Mouse (Mus musculus) forebrain, embryonic 13.5 days (tissue): ENCODE measurements at regions not wholly inside any gene's neighbourhood (a gene's known extent, or its start where the extent isn't known, plus 50 kb on each side); places are given as distances from the start of the nearest gene placed in this dataset.
"Not testable (repeated sequence)": the region's sequence is repeated elsewhere in the genome, so short reads cannot be mapped to it uniquely, and the experiment has no call there.

ENCODE experiments used
- ATAC-seq: fragments of 200-750 bp; cut with Nextera tagmentation; 2 replicates; pipeline ENCODE4 v1.8.0; 2017
- H3K27ac ChIP-seq: fragments of 300-500 bp; sonication (generic); 2 replicates; pipeline ENCODE4 v1.5.1; 2015; ENCODE audit warnings: inconsistent platforms, mild to moderate bottlenecking, moderate library complexity
- H3K27me3 ChIP-seq: fragments of 300-500 bp; sonication (generic); 2 replicates; pipeline ENCODE4 v1.6.1; 2015; ENCODE audit warnings: mild to moderate bottlenecking, inconsistent platforms
- H3K36me3 ChIP-seq: fragments of 300-500 bp; sonication (generic); 2 replicates; pipeline ENCODE4 v1.6.1; 2015; ENCODE audit warnings: mild to moderate bottlenecking, inconsistent platforms; ENCODE audit not compliant: poor library complexity, severe bottlenecking
- H3K4me1 ChIP-seq: fragments of 300-500 bp; sonication (generic); 2 replicates; pipeline ENCODE4 v1.6.1; 2015; ENCODE audit warnings: inconsistent platforms
- H3K4me2 ChIP-seq: fragments of 300-500 bp; sonication (generic); 2 replicates; pipeline ENCODE4 v1.6.1; 2015; ENCODE audit warnings: inconsistent platforms, mild to moderate bottlenecking, moderate library complexity
- H3K4me3 ChIP-seq: fragments of 300-500 bp; sonication (generic); 2 replicates; pipeline ENCODE4 v1.5.1; 2015; ENCODE audit warnings: mild to moderate bottlenecking, inconsistent platforms
- H3K9ac ChIP-seq: fragments of 300-500 bp; sonication (generic); 2 replicates; pipeline ENCODE4 v1.6.1; 2015; ENCODE audit warnings: mild to moderate bottlenecking, inconsistent platforms
- H3K9me3 ChIP-seq: fragments of 300-500 bp; sonication (generic); replicated peaks from 2 replicates; pipeline ENCODE4 v1.6.1; 2016; ENCODE audit warnings: inconsistent platforms
- WGBS: fragments of 180-500 bp; shearing (Covaris S2); methylation state at CpG from one replicate; pipeline ENCODE4 v1.1.7; 2015; 5-methylcytosine and 5-hydroxymethylcytosine counted together

DNA sequence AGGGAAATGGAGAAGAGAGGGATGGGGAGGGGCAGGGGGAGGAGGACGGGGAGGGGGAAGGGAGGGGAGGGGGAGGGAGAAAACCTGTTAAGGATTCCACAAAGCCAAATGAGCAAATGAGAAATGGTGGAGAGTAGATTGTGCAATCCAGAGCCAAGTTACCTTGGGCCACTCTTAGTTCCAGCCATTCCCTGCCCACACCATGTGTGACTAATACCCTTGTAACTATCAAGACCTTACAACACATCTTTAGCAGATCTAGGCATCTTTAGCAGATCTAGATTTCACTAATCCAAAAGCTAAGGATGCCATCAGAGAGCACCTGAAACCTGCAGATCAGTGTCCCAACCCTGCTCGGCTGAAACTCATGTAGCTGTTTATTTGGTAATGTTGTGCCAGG lies 186.7 kb downstream of the Diras2 start:
- Histone ChIP-seq H3K36me3 (no peaks in the 10 kb centered on the region), H3K9me3 (no peaks in the 10 kb centered on the region), H3K27ac (no peak overlapping the region), H3K4me2 (no peak overlapping the region), H3K27me3 (no peaks in the 10 kb centered on the region), H3K4me3 (no peak overlapping the region), H3K4me1 (no peaks in the 10 kb centered on the region), H3K9ac (no peak overlapping the region)
- ATAC-seq, result no peak
- WGBS, result 95% methylated on average over 1 of the region's 2 CpGs

GRCm38 (mm10) chr13:52344853-52345252 lies 186.2 kb downstream of the Diras2 start:
- Histone ChIP-seq H3K27me3 (no peaks in the 10 kb centered on the region), H3K4me1 (no peaks in the 10 kb centered on the region), H3K9me3 (no peaks in the 10 kb centered on the region), H3K27ac (no peak overlapping the region), H3K4me3 (no peak overlapping the region), H3K36me3 (no peaks in the 10 kb centered on the region), H3K4me2 (no peak overlapping the region), H3K9ac (no peak overlapping the region)
- ATAC-seq, result no peak
- 92% methylated on average over 3 of the region's 3 CpGs for WGBS

DNA sequence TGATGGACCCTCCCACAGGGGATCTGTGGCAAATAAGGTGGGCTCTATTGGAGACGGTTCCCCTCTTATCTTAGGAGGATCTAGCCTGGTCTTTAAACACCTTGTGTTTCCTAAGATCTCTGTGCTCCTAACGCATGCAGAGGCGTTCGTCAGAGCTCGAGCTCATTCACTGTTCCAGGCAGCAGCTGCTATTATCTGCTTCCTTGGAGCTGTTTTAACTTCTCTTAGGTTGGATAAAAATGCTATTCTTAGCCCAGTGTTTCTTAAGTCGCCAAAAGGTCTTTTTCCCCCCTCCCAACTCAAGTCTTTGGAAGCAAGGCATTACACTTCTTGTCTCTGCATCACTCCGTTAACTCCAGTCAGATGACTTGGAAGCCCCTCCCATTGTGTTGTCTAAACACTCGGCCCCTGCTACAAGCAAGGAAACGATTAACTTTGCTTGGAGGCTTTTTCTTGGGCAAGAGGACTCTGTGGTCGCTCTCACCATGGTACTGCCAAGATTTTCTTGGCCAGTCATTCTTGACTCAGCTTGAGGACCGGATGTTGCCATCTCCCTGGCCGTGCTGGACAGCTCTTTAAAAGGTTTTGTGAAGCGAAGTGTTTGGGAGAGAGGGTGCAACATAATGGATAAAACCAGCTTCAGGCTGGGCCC lies 185.6 kb downstream of the Diras2 start:
- no peaks in the 10 kb centered on the region for H3K27me3 ChIP-seq
- WGBS, result 60% methylated on average over 13 of the region's 13 CpGs
- no peak overlapping the region for H3K9ac ChIP-seq
- no peaks in the 10 kb centered on the region for H3K9me3 ChIP-seq
- no peak overlapping the region for H3K4me2 ChIP-seq
- H3K27ac ChIP-seq, result no peak overlapping the region
- ATAC-seq, result no peak
- H3K36me3 ChIP-seq, result no peaks in the 10 kb centered on the region
- no peak overlapping the region for H3K4me3 ChIP-seq
- H3K4me1 ChIP-seq, result no peaks in the 10 kb centered on the region

DNA sequence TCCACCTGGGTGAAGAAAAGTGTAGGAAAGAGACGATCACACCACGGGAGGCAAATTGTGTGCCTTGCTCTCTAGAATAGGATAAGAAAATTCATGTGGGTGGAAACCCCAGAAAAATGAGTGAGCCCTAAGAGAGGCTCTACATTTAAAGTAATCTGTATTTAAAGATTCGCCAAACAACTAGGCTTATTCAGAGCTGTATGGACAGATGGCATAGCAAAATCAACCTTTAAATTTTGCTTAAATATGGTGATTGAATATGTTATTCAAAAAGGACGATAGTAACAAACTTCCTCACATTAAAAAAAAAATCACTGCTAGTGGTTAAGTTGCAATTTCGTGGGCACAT lies 185.1 kb downstream of the Diras2 start:
- H3K27ac ChIP-seq, result no peak overlapping the region
- no peak overlapping the region for H3K4me2 ChIP-seq
- WGBS, result 87% methylated on average over 5 of the region's 5 CpGs

GRCm38 (mm10) chr13:52347631-52348030 lies 183.4 kb downstream of the Diras2 start:
- H3K27ac ChIP-seq, result no peak overlapping the region
- H3K27me3 ChIP-seq, result no peaks in the 10 kb centered on the region
- H3K9ac ChIP-seq, result no peak overlapping the region
- H3K9me3 ChIP-seq, result no peaks in the 10 kb centered on the region
- ATAC-seq, result no peak
- H3K4me1 ChIP-seq, result no peaks in the 10 kb centered on the region
- 47% methylated on average over 2 of the region's 2 CpGs for WGBS
- no peaks in the 10 kb centered on the region for H3K36me3 ChIP-seq
- no peak overlapping the region for H3K4me2 ChIP-seq
- H3K4me3 ChIP-seq, result no peak overlapping the region

More for the DNA sequence above, 185.1 kb downstream of the Diras2 start:
- Histone ChIP-seq H3K4me1 (no peaks in the 10 kb centered on the region), H3K9ac (no peak overlapping the region), H3K36me3 (no peaks in the 10 kb centered on the region), H3K4me3 (no peak overlapping the region), H3K9me3 (no peaks in the 10 kb centered on the region), H3K27me3 (no peaks in the 10 kb centered on the region)
- ATAC-seq, result no peak

DNA sequence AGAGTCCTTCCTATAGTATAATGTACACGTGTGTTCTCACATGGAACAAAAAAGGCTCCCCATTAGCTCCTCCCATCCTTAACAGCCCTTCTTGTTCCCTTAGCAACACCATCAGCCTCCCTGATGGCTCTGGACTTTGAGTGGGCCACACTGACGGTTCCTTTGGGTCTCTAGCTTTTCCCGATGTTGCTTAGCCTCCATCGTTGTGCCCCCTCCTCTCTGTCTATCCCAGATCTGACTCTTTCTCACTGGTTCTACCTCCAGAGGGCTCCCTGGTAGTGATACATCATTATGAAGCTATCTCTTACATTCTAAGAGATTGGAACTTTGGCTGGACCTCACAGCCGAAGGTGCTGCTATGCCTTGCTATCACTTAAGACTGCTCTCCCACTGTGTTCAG lies 181.5 kb downstream of the Diras2 start:
- no peak for ATAC-seq
- Histone ChIP-seq H3K9ac (no peak overlapping the region), H3K4me2 (no peak overlapping the region), H3K4me1 (no peaks in the 10 kb centered on the region), H3K27ac (no peak overlapping the region), H3K27me3 (no peaks in the 10 kb centered on the region), H3K36me3 (no peaks in the 10 kb centered on the region), H3K4me3 (no peak overlapping the region), H3K9me3 (no peaks in the 10 kb centered on the region)
- 86% methylated on average over 5 of the region's 5 CpGs for WGBS

- H3K27ac ChIP-seq, result no peak overlapping the region
- H3K9me3 ChIP-seq, result peaks cover 6% of the 10 kb centered on the region; the same call in 1 of the 2 replicates
- ATAC-seq, result no peak
- no peaks in the 10 kb centered on the region for H3K4me1 ChIP-seq
- H3K9ac ChIP-seq, result no peak overlapping the region
- no peak overlapping the region for H3K4me3 ChIP-seq
- no peak overlapping the region for H3K4me2 ChIP-seq
- 88% methylated on average over 4 of the region's 4 CpGs for WGBS
- H3K36me3 ChIP-seq, result no peaks in the 10 kb centered on the region
- no peaks in the 10 kb centered on the region for H3K27me3 ChIP-seq
These were observed 178.5 kb downstream of the Diras2 start for GRCm38 (mm10) chr13:52352576-52352975.

DNA sequence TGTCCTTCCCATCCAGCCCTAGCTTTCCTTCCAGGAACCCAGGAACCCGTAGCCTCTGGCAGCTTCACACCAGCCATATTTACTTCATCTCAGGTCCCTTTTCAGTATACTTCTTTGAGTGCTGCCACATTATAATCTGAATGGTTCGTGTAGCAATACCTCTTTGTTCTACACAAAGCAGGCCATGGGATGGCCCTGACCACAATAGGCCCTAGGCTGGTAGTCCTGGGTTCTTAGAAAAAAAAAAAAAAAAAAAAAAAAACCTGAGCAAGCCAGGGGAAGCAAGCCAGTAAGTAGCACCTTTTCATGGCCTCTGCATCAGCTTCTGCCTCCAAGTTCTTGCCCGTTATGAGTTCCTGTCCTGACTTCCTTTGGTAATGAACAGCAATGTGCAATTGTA lies 177.6 kb downstream of the Diras2 start:
- Histone ChIP-seq H3K9me3 (peaks cover 6% of the 10 kb centered on the region; the same call in 1 of the 2 replicates), H3K4me3 (no peak overlapping the region), H3K4me1 (no peaks in the 10 kb centered on the region), H3K4me2 (no peak overlapping the region), H3K36me3 (no peaks in the 10 kb centered on the region), H3K9ac (no peak overlapping the region), H3K27ac (no peak overlapping the region), H3K27me3 (no peaks in the 10 kb centered on the region)
- no peak for ATAC-seq
- 50% methylated on average over 3 of the region's 3 CpGs for WGBS

- no peak overlapping the region for H3K9ac ChIP-seq
- ATAC-seq, result no peak
- H3K4me1 ChIP-seq, result no peaks in the 10 kb centered on the region
- H3K27ac ChIP-seq, result no peak overlapping the region
- no peak overlapping the region for H3K4me3 ChIP-seq
- H3K4me2 ChIP-seq, result no peak overlapping the region
- H3K9me3 ChIP-seq, result peaks cover 6% of the 10 kb centered on the region; the same call in 1 of the 2 replicates
- H3K36me3 ChIP-seq, result no peaks in the 10 kb centered on the region
- no peaks in the 10 kb centered on the region for H3K27me3 ChIP-seq
- 71% methylated on average over 2 of the region's 2 CpGs for WGBS
These were observed 177.1 kb downstream of the Diras2 start for GRCm38 (mm10) chr13:52353966-52354365.

- not testable (repeated sequence) for ATAC-seq, H3K9ac ChIP-seq, H3K27ac ChIP-seq, H3K36me3 ChIP-seq, H3K4me1 ChIP-seq, H3K27me3 ChIP-seq, H3K4me2 ChIP-seq, H3K4me3 ChIP-seq, H3K9me3 ChIP-seq
- 93% methylated on average over 4 of the region's 4 CpGs for WGBS
These were observed 175.2 kb downstream of the Diras2 start for GRCm38 (mm10) chr13:52355921-52356320.

- H3K9me3 ChIP-seq, H3K4me3 ChIP-seq, H3K9ac ChIP-seq, H3K4me1 ChIP-seq, H3K27me3 ChIP-seq, H3K4me2 ChIP-seq, H3K36me3 ChIP-seq, H3K27ac ChIP-seq, ATAC-seq: not testable (repeated sequence)
- 73% methylated on average over 4 of the region's 4 CpGs for WGBS
These were observed 171.7 kb downstream of the Diras2 start for GRCm38 (mm10) chr13:52359332-52359731.

DNA sequence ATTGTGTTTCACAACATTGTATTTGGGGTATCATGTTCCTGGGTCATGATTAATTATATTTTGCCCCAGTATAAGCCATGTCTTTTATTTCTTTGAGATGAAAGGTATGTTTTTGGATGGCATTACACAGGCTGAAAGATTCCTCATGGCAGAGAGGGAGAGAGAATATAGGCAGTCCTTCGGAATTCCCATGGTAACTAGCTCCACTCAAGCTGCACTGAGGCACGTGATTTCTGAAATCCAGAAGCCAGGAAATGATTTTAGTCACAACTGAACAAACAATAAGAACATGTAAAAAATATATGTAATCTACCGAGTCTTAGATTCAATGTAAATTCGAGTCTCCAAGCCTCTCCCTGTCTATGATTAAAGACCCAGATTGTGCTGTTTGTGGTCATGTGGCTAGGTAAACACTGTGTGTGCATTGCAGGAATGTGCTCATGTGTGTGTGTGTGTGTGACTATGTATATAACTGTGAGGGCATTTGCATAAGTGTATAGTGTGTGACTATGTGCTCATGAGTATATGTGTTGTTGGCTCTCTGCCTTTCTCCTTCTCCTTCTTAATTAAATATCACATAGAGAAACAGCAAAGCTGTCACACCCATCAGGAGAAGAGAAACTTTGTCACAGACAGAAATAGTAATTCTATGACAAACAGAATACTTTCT lies 169.8 kb downstream of the Diras2 start:
- Histone ChIP-seq H3K9me3 (peaks cover 6% of the 10 kb centered on the region; the same call in 1 of the 2 replicates), H3K4me3 (no peak overlapping the region), H3K27me3 (no peaks in the 10 kb centered on the region), H3K4me2 (no peak overlapping the region), H3K36me3 (no peaks in the 10 kb centered on the region), H3K9ac (no peak overlapping the region), H3K27ac (no peak overlapping the region), H3K4me1 (no peaks in the 10 kb centered on the region)
- no peak for ATAC-seq
- 78% methylated on average over 4 of the region's 4 CpGs for WGBS

DNA sequence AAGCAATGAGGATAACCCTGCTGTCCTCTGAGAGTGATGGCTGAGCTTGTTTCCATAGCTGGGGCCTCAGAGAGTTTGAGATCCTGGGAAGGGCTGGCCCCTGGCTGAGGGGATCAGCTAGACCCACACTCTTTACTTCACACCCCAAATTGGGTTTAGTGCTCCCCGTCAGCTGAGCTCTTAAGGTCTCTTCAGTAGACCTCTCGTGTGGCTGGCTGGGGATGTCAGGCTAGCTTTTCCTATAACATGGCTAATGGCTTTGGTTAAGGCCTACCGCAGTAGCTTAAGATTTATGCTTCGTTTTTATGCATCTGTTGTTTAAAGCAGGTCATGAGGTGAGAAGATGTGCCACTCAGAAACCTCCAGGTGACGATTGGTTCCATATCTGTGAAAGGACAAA lies 168.8 kb downstream of the Diras2 start:
- Histone ChIP-seq H3K36me3 (no peaks in the 10 kb centered on the region), H3K27ac (no peak overlapping the region), H3K4me1 (no peaks in the 10 kb centered on the region), H3K9ac (no peak overlapping the region), H3K27me3 (no peaks in the 10 kb centered on the region), H3K4me3 (no peak overlapping the region), H3K4me2 (no peak overlapping the region), H3K9me3 (no peaks in the 10 kb centered on the region)
- WGBS, result 96% methylated on average over 5 of the region's 5 CpGs
- no peak for ATAC-seq
